Mouse (Mus musculus) bone marrow, adult 2 months (tissue): Measurements from ENCODE around the gene Nsd1. TPM values are rescaled to one million over a fixed set of nuclear protein-coding genes. Genes with fewer than 3 reads are reported as not detected.

Source experiments
- H3K27ac ChIP-seq: fragments of 200-500 bp; 2 replicates; pipeline ENCODE4 v1.5.1; 2012; ENCODE audit warnings: low read depth, mild to moderate bottlenecking, control low read depth, inconsistent platforms, low read length; ENCODE audit not compliant: control insufficient read depth, poor library complexity, insufficient read depth
- H3K4me1 ChIP-seq: fragments of 200-500 bp; 2 replicates; pipeline ENCODE4 v1.6.1; 2011; ENCODE audit warnings: low read length; ENCODE audit not compliant: control insufficient read depth, insufficient read depth
- H3K4me3 ChIP-seq: fragments of 200-500 bp; replicated peaks from 2 replicates; pipeline ENCODE3; 2011; ENCODE audit warnings: mild to moderate bottlenecking, low read depth, low read length, control low read depth; ENCODE audit not compliant: control insufficient read depth
- CTCF ChIP-seq: fragments of 200-500 bp; IDR thresholded peaks from 2 replicates; pipeline ENCODE4 v1.5.1; 2011; ENCODE audit warnings: low read length, control low read depth; ENCODE audit not compliant: control insufficient read depth, insufficient read depth
- POLR2A ChIP-seq: fragments of 200-500 bp; IDR thresholded peaks from 2 replicates; pipeline ENCODE4 v1.6.1; 2011; ENCODE audit warnings: low read depth, mild to moderate bottlenecking, control low read depth, low read length, borderline replicate concordance; ENCODE audit not compliant: control insufficient read depth
- WGBS: fragments of 180-500 bp; shearing (Covaris S2); methylation state at CpG from one replicate; pipeline ENCODE4 v1.1.7; 2018; 5-methylcytosine and 5-hydroxymethylcytosine counted together
- polyA plus RNA-seq: library from polyadenylated mRNA; stranded (reverse); fragments of >200 nt; gene quantifications from 2 replicates; pipeline ENCODE4 v1.2.4, GENCODE M21; 2011; ENCODE audit warnings: low replicate concordance; ENCODE audit not compliant: missing spikeins, insufficient read depth, insufficient read length

The Nsd1 gene
- polyA plus RNA-seq, 1 experiment: 45.9 TPM

GRCm38 (mm10) chr13:55332331-55332730, 122.7 kb downstream of the Nsd1 start:
- H3K4me3 ChIP-seq: no peak overlapping the region
- peaks cover 3% of the 10 kb centered on the region for H3K4me1 ChIP-seq
- H3K27ac ChIP-seq: no peak overlapping the region
- no peak for TF ChIP-seq POLR2A
- no peak for TF ChIP-seq CTCF
- 82% methylated on average over 3 of the region's 3 CpGs for WGBS

GRCm38 (mm10) chr13:55335701-55336100, 126.1 kb downstream of the Nsd1 start:
- TF ChIP-seq CTCF (no peak), POLR2A (no peak)

GRCm38 (mm10) chr13:55337341-55337975, 127.9 kb downstream of the Nsd1 start:
- no peak overlapping the region for H3K27ac ChIP-seq
- WGBS: 81% methylated on average over 10 of the region's 10 CpGs

More at GRCm38 (mm10) chr13:55335701-55336100, 126.1 kb downstream of the Nsd1 start:
- Histone ChIP-seq H3K4me1 (no peaks in the 10 kb centered on the region; the same call in 1 of the 2 replicates), H3K27ac (no peak overlapping the region), H3K4me3 (no peak overlapping the region)
- 85% methylated on average over 4 of the region's 4 CpGs for WGBS

GRCm38 (mm10) chr13:55338131-55339054, 128.8 kb downstream of the Nsd1 start:
- no peak overlapping the region for H3K27ac ChIP-seq
- H3K4me3 ChIP-seq: no peak overlapping the region
- TF ChIP-seq POLR2A (no peak), CTCF (no peak)
- 70% methylated on average over 12 of the region's 12 CpGs for WGBS
- H3K4me1 ChIP-seq: no peaks in the 10 kb centered on the region

More at GRCm38 (mm10) chr13:55337341-55337975, 127.9 kb downstream of the Nsd1 start:
- no peak for TF ChIP-seq POLR2A
- TF ChIP-seq CTCF: no peak
- H3K4me3 ChIP-seq: no peak overlapping the region
- no peaks in the 10 kb centered on the region for H3K4me1 ChIP-seq

- Histone ChIP-seq H3K4me1 (no peaks in the 10 kb centered on the region), H3K4me3 (no peak overlapping the region), H3K27ac (no peak overlapping the region)
- WGBS: 33% methylated on average over 2 of the region's 2 CpGs
- no peak for TF ChIP-seq POLR2A
- no peak for TF ChIP-seq CTCF
Measured at GRCm38 (mm10) chr13:55339259-55339658, 129.7 kb downstream of the Nsd1 start.

- TF ChIP-seq CTCF: no peak
- no peaks in the 10 kb centered on the region for H3K4me1 ChIP-seq
- no peak overlapping the region for H3K4me3 ChIP-seq
- H3K27ac ChIP-seq: no peak overlapping the region
- 63% methylated on average over 11 of the region's 11 CpGs for WGBS
Measured at GRCm38 (mm10) chr13:55342469-55342868, 132.9 kb downstream of the Nsd1 start.

GRCm38 (mm10) chr13:55344286-55344685, 134.7 kb downstream of the Nsd1 start:
- WGBS: 83% methylated on average over 7 of the region's 7 CpGs
- TF ChIP-seq CTCF (no peak), POLR2A (no peak)
- Histone ChIP-seq H3K27ac (no peak overlapping the region), H3K4me3 (no peak overlapping the region), H3K4me1 (no peaks in the 10 kb centered on the region)

- Histone ChIP-seq H3K27ac (no peak overlapping the region), H3K4me3 (no peak overlapping the region), H3K4me1 (no peaks in the 10 kb centered on the region)
- TF ChIP-seq CTCF (no peak), POLR2A (no peak)
- WGBS: 83% methylated on average over 11 of the region's 11 CpGs
Measured at GRCm38 (mm10) chr13:55346745-55347144, 137.2 kb downstream of the Nsd1 start.
